Mouse (Mus musculus) ES-E14 (cell line): ENCODE measurements at regions not wholly inside any gene's neighbourhood (a gene's known extent, or its start where the extent isn't known, plus 50 kb on each side); places are given as distances from the start of the nearest gene placed in this dataset.

Experiments used
- CHD2 ChIP-seq: IDR thresholded peaks from 2 replicates; pipeline ENCODE4 v1.6.1; 2014; ENCODE audit warnings: mild to moderate bottlenecking, low read depth, low read length, inconsistent platforms
- HCFC1 ChIP-seq: IDR thresholded peaks from 2 replicates; pipeline ENCODE4 v1.6.1; 2012; ENCODE audit warnings: low read length, inconsistent platforms, borderline replicate concordance; ENCODE audit not compliant: insufficient read depth
- MAFK ChIP-seq: IDR thresholded peaks from 2 replicates; pipeline ENCODE4 v1.6.1; 2014; ENCODE audit warnings: mild to moderate bottlenecking, low read depth, low read length, inconsistent platforms; ENCODE audit not compliant: insufficient read depth

DNA sequence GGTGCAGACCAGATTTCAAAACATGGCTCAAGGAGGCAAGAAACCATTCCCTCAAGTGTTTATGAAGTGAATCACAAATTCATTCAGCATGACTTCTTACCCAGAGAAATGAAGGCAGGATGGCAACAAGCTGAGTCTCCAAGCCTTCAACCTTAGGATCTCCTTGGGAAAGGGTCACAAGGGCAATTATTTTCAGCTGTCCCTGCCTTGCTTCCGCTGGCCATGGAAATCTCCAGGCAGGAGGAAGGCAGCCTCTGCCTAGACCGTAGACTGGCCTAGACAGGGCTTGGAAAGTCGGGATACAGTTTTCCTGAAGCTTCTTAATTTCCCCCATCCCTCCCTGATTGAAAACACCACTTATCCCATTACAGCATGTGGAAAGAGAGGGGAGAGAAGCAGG lies 165.0 kb downstream of the Zfp365 start:
- TF ChIP-seq CHD2 (no peak), MAFK (no peak), HCFC1 (no peak)
